ENCODE assay signal across 28 mouse cellular contexts in the genomic region with DNA sequence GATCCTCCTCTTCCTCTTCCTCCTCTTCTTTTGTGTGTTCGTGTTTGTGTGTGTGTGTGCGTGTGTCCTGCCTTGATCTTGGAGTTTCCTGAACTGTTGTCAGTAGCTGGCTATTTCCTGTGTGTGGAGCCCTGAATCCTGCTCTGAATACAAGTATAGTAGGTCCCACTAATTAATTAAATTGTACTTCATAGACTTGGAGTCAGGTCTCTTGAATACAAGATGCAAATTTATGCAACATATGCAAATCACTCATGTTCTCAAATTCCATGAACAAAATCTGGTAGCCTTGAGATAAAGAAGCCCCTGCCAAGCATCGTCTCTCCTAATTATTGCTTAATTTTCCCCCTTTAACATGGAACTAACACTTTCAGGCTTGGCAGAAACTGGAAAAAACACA. TPM values are rescaled to one million over a fixed set of nuclear protein-coding genes. Genes with fewer than 3 reads are reported as not detected.
DNase-seq lines count a peak whose midpoint lies in the region; ATAC-seq lines count a peak whose summit lies in the region.
"Had no signal": no experiment of that assay in that cellular context is flagged by ENCODE, and none has a peak within 500 bp of the region (broad histone marks: within the 10 kb centered on the region; RNA-seq: fewer than 3 reads in every experiment).

No protein-coding gene starts in this region.

- no peak overlapping the region for H3K9ac ChIP-seq in forebrain, embryonic 15.5 days (replicated peaks)
- H3K9ac ChIP-seq in midbrain, embryonic 14.5 days (replicated peaks; ENCODE audit: low read length), result no peak overlapping the region
- H3K9ac ChIP-seq in forebrain, embryonic 16.5 days (replicated peaks; ENCODE audit: low read depth, low read length), result no peak overlapping the region
- H3K9ac ChIP-seq: embryonic facial prominence, embryonic 13.5 days; heart, embryonic 12.5 days; heart, embryonic 15.5 days; hindbrain, embryonic 13.5 days; intestine, embryonic 15.5 days had no signal

- H3K27ac ChIP-seq in forebrain, embryonic 15.5 days (replicated peaks), result peak overlapping the region; percentile 38
- no peak overlapping the region for H3K27ac ChIP-seq in forebrain, embryonic 10.5 days
- H3K27ac ChIP-seq in midbrain, embryonic 14.5 days (replicated peaks; ENCODE audit: low read depth, low read length), result no peak overlapping the region
- no peak overlapping the region for H3K27ac ChIP-seq in midbrain, embryonic 10.5 days (replicated peaks)
- H3K27ac ChIP-seq in forebrain, embryonic 16.5 days (ENCODE audit: low read length), result peak overlapping the region; percentile 73
- H3K27ac ChIP-seq: embryonic facial prominence, embryonic 10.5 days; embryonic facial prominence, embryonic 13.5 days; gastrocnemius, adult 2 months; heart, embryonic 15.5 days; hindbrain, embryonic 10.5 days; hindbrain, embryonic 13.5 days; intestine, embryonic 15.5 days had no signal

- peak; percentile 88 for ATAC-seq in forebrain, embryonic 15.5 days (replicated peaks)
- no peak for ATAC-seq in midbrain, embryonic 14.5 days (ENCODE audit: low FRiP score, low TSS enrichment)
- ATAC-seq in forebrain, embryonic 16.5 days, result peak; percentile 89
- ATAC-seq: CD4-positive, CD25-positive, alpha-beta regulatory T cell, adult 4 months; hindbrain, embryonic 16.5 days; intestine, embryonic 15.5 days had no signal

- H3K9me3 ChIP-seq in forebrain, embryonic 15.5 days, result no peaks in the 10 kb centered on the region
- H3K9me3 ChIP-seq in forebrain, embryonic 10.5 days, result no peaks in the 10 kb centered on the region
- H3K9me3 ChIP-seq in midbrain, embryonic 14.5 days (ENCODE audit: control insufficient read depth, low read length), result no peaks in the 10 kb centered on the region
- H3K9me3 ChIP-seq in midbrain, embryonic 10.5 days (replicated peaks), result no peaks in the 10 kb centered on the region
- no peaks in the 10 kb centered on the region for H3K9me3 ChIP-seq in forebrain, embryonic 16.5 days (ENCODE audit: control insufficient read depth, low read length)
- H3K9me3 ChIP-seq: embryonic facial prominence, embryonic 10.5 days; embryonic facial prominence, embryonic 13.5 days; heart, embryonic 15.5 days; hindbrain, embryonic 10.5 days; hindbrain, embryonic 13.5 days; intestine, embryonic 15.5 days had no signal

- no peaks in the 10 kb centered on the region for H3K27me3 ChIP-seq in forebrain, embryonic 15.5 days
- no peaks in the 10 kb centered on the region for H3K27me3 ChIP-seq in forebrain, embryonic 10.5 days (ENCODE audit: poor library complexity, severe bottlenecking)
- no peaks in the 10 kb centered on the region for H3K27me3 ChIP-seq in midbrain, embryonic 14.5 days (ENCODE audit: control insufficient read depth, insufficient read depth, low read length)
- H3K27me3 ChIP-seq in midbrain, embryonic 10.5 days (ENCODE audit: low read depth, poor library complexity, severe bottlenecking), result no peaks in the 10 kb centered on the region
- no peaks in the 10 kb centered on the region for H3K27me3 ChIP-seq in forebrain, embryonic 16.5 days (replicated peaks; ENCODE audit: control insufficient read depth, insufficient read depth, low read length)
- H3K27me3 ChIP-seq: embryonic facial prominence, embryonic 13.5 days; heart, embryonic 12.5 days; heart, embryonic 15.5 days; hindbrain, embryonic 13.5 days; intestine, embryonic 15.5 days had no signal

- H3K4me2 ChIP-seq in forebrain, embryonic 15.5 days (replicated peaks), result no peak overlapping the region
- H3K4me2 ChIP-seq in midbrain, embryonic 14.5 days (ENCODE audit: low read length), result no peak overlapping the region
- no peak overlapping the region for H3K4me2 ChIP-seq in forebrain, embryonic 16.5 days (ENCODE audit: low read length)
- H3K4me2 ChIP-seq: embryonic facial prominence, embryonic 13.5 days; heart, embryonic 12.5 days; heart, embryonic 15.5 days; hindbrain, embryonic 13.5 days; intestine, embryonic 15.5 days had no signal

- DNase-seq in forebrain, embryonic 10.5 days (ENCODE audit: extremely low spot score, low spot score), result no peak
- peak; percentile 20 for DNase-seq in midbrain, embryonic 14.5 days
- no peak for DNase-seq in midbrain, embryonic 10.5 days (ENCODE audit: low spot score)
- DNase-seq in spleen, postnatal 14 days (ENCODE audit: low spot score in 2 of 2), result no peak
- DNase-seq: adrenal gland, adult 2 months; adrenal gland, postnatal 14 days; cerebellum, adult 11-12 months; cerebellum, adult 8-10 months; cerebellum, postnatal 10 days; cerebellum, postnatal 36 days; embryo, embryonic 11 days; gastrocnemius, adult 2 months; gastrocnemius, postnatal 25 days; heart, adult 18-20 months; heart, postnatal 10 days; heart, postnatal 36 days had no signal

- H3K36me3 ChIP-seq in forebrain, embryonic 15.5 days, result no peaks in the 10 kb centered on the region
- H3K36me3 ChIP-seq in forebrain, embryonic 10.5 days (replicated peaks), result no peaks in the 10 kb centered on the region
- no peaks in the 10 kb centered on the region for H3K36me3 ChIP-seq in midbrain, embryonic 14.5 days (ENCODE audit: control insufficient read depth, insufficient read depth, low read length)
- H3K36me3 ChIP-seq in midbrain, embryonic 10.5 days, result no peaks in the 10 kb centered on the region
- H3K36me3 ChIP-seq in forebrain, embryonic 16.5 days (ENCODE audit: control insufficient read depth, insufficient read depth), result no peaks in the 10 kb centered on the region
- H3K36me3 ChIP-seq: embryonic facial prominence, embryonic 10.5 days; embryonic facial prominence, embryonic 13.5 days; heart, embryonic 12.5 days; heart, embryonic 15.5 days; hindbrain, embryonic 10.5 days; hindbrain, embryonic 13.5 days; intestine, embryonic 15.5 days had no signal

- 29% methylated on average over 3 of the region's 3 CpGs for WGBS in forebrain, embryonic 15.5 days
- WGBS in forebrain, embryonic 10.5 days, result 96% methylated on average over 3 of the region's 3 CpGs
- WGBS in midbrain, embryonic 14.5 days, result 81% methylated on average over 3 of the region's 3 CpGs
- over 99% methylated on average over 3 of the region's 3 CpGs for WGBS in midbrain, embryonic 10.5 days
- 29% methylated on average over 3 of the region's 3 CpGs for WGBS in forebrain, embryonic 16.5 days

- H3K4me1 ChIP-seq in forebrain, embryonic 15.5 days, result peaks cover 6% of the 10 kb centered on the region; the same call in 1 of the 2 replicates
- H3K4me1 ChIP-seq in forebrain, embryonic 10.5 days, result no peaks in the 10 kb centered on the region
- H3K4me1 ChIP-seq in midbrain, embryonic 14.5 days (ENCODE audit: control insufficient read depth, insufficient read depth, low read length), result no peaks in the 10 kb centered on the region
- no peaks in the 10 kb centered on the region for H3K4me1 ChIP-seq in midbrain, embryonic 10.5 days
- peaks cover 11% of the 10 kb centered on the region for H3K4me1 ChIP-seq in forebrain, embryonic 16.5 days (replicated peaks; ENCODE audit: control insufficient read depth, insufficient read depth, low read length)
- H3K4me1 ChIP-seq: embryonic facial prominence, embryonic 10.5 days; embryonic facial prominence, embryonic 13.5 days; heart, embryonic 12.5 days; heart, embryonic 15.5 days; hindbrain, embryonic 10.5 days; hindbrain, embryonic 13.5 days; intestine, embryonic 15.5 days had no signal

- no peak overlapping the region for H3K4me3 ChIP-seq in forebrain, embryonic 15.5 days
- no peak overlapping the region for H3K4me3 ChIP-seq in forebrain, embryonic 10.5 days
- no peak overlapping the region for H3K4me3 ChIP-seq in midbrain, embryonic 14.5 days (replicated peaks; ENCODE audit: low read depth, low read length)
- no peak overlapping the region for H3K4me3 ChIP-seq in midbrain, embryonic 10.5 days
- no peak overlapping the region for H3K4me3 ChIP-seq in forebrain, embryonic 16.5 days (replicated peaks; ENCODE audit: low read length)
- H3K4me3 ChIP-seq: embryonic facial prominence, embryonic 10.5 days; embryonic facial prominence, embryonic 13.5 days; erythroblast, embryonic 14.5 days; gastrocnemius, adult 2 months; heart, embryonic 12.5 days; heart, embryonic 15.5 days; hindbrain, embryonic 10.5 days; hindbrain, embryonic 13.5 days; intestine, embryonic 15.5 days had no signal

RNA-seq across cellular contexts. Expression of gene Upp2, which starts 36.3 kb away (rescaled TPM):
- polyA plus RNA-seq in forebrain, embryonic 15.5 days (2015; fragmentation: Nextera tagmentation; extraction: Ambion mirVana), result 14.4 and 16.1 TPM in 2 replicates
- polyA plus RNA-seq in forebrain, embryonic 10.5 days (2016; fragmentation: Nextera tagmentation; extraction: Ambion mirVana), result 3.9 and 4.5 TPM in 2 replicates
- polyA plus RNA-seq in midbrain, embryonic 14.5 days (2014; fragmentation: Nextera tagmentation; extraction: Ambion mirVana), result 14.1 and 14.4 TPM in 2 replicates
- 3.0 and 5.3 TPM in 2 replicates for polyA plus RNA-seq in midbrain, embryonic 10.5 days (2016; fragmentation: Nextera tagmentation; extraction: Ambion mirVana)
- polyA plus RNA-seq in forebrain, embryonic 16.5 days (2015; fragmentation: Nextera tagmentation; extraction: Ambion mirVana), result 11.7 and 16.8 TPM in 2 replicates
- polyA plus RNA-seq: CD4-positive, CD25-positive, alpha-beta regulatory T cell, adult 4 months; erythroblast, embryonic 14.5 days had no signal

RNA-seq across cellular contexts. Expression of gene Acvr1, which starts 36.4 kb away (rescaled TPM):
- polyA plus RNA-seq in forebrain, embryonic 15.5 days (2015; fragmentation: Nextera tagmentation; extraction: Ambion mirVana), result 7.4 and 7.9 TPM in 2 replicates
- 3.0 and 3.5 TPM in 2 replicates for polyA plus RNA-seq in forebrain, embryonic 10.5 days (2016; fragmentation: Nextera tagmentation; extraction: Ambion mirVana)
- polyA plus RNA-seq in midbrain, embryonic 14.5 days (2014; fragmentation: Nextera tagmentation; extraction: Ambion mirVana), result 5.6 and 7.5 TPM in 2 replicates
- polyA plus RNA-seq in midbrain, embryonic 10.5 days (2016; fragmentation: Nextera tagmentation; extraction: Ambion mirVana), result 2.9 and 3.2 TPM in 2 replicates
- 7.4 and 9.8 TPM in 2 replicates for polyA plus RNA-seq in forebrain, embryonic 16.5 days (2015; fragmentation: Nextera tagmentation; extraction: Ambion mirVana)
- polyA plus RNA-seq: erythroblast, embryonic 14.5 days had no signal

Comparison
In these comparisons a context has a peak if more than half of its experiments do, and no peak if none do; other contexts are left out.
1. H3K27ac ChIP-seq: peak in forebrain, embryonic 15.5 days (single experiment) and forebrain, embryonic 16.5 days (single experiment); none in forebrain, embryonic 10.5 days (single experiment), midbrain, embryonic 14.5 days (single experiment) and midbrain, embryonic 10.5 days (single experiment).